Mouse (Mus musculus) spleen, adult 18-20 months (tissue): ENCODE results near the gene Flrt1.

ENCODE experiments used
- DNase-seq, 2 experiments: peaks; one replicate each; pipeline ENCODE4 v3.0.0; 2022; ENCODE audit warnings: mixed read lengths in 2 of 2

The Flrt1 gene

DNA sequence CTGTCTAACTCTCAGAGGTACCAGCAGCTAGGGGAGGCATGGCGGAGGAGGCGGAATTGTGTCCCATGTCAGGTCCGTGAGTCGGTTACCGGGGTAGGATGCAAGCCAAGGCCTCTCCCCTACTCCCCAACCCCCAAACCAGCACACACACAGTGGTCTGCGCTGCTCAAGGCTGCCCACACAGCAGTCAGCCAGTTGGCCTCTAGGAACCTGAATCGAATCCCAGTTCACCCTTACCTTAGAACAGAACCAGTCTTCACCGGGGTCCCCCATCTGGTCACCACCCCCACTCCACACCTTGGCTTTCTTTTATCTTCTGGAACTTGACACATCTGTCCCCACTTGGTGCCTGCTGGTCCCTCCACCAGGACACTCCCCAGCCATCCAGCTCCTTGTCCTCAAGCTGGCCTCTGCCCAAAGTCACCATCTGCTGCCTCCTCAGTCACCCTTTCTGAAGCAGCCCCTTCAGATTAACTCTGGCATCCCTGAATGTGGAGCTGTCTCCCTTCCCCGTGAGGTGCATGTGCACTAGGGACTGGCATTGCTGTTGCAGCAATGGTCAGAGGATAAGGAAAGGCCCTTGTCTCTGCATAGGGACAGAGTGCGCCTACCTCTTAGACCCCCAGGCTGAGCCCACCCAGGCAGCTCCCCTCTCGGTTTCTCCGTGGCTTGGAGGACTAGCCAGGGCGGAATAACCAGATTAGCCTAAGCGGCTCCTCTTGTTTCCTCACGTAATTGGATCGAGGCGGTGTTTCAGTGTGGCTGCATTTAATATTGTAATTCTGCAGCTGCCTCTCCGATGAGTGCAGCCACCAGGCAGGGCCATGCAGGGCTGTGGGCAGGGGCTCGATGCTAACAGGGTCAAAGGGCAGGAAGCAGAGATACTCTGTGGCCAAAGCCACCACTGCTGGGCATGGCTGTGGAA lies 23.3 kb upstream of the Flrt1 start:
- no peak for DNase-seq

GRCm38 (mm10) chr19:7126933-7127332 lies 21.4 kb upstream of the Flrt1 start:
- no peak for DNase-seq

DNA sequence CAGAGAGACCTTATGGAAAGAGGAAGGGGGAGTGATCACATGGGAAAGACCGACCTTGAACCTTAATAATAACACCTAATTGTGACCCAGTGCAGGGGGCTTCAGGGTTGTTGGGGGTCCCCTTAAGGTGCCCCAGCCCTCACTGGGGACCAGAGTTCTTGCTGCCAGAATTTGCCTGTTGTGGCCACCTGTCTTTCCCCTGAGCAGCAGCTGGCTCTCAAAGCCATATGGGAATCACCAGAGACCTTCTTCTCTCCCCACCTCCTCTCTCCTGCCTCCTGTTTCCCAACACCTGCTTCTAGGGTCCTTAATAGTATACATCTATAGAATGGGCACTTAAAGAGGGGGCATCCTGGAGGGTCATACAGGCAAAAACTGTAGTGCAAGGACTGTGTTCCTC lies 20.7 kb upstream of the Flrt1 start:
- no peak for DNase-seq

GRCm38 (mm10) chr19:7125526-7126156 lies 20.1 kb upstream of the Flrt1 start:
- DNase-seq: no peak

- no peak for DNase-seq
Measured at GRCm38 (mm10) chr19:7122698-7123306, 17.3 kb upstream of the Flrt1 start.

DNA sequence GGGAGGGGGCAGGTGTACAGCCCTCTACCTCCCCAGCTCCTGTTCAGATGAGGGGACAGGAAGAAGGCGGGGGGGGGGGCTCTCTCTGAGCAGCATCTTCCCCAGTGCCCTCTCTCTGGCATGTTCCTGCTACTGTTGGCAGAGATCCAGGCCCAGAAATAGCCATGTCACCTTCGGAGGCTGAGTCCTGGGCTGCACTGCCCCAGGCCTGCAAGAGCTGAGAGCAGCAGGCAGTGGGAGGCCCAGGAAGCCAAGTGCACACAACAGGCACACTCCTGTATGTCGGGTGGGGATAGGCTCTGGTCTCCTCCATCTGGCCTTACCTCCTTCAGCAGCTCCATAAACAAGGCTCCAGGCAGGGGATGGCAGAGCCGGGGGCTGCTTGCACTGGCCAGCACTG lies 16.7 kb upstream of the Flrt1 start:
- DNase-seq: no peak

- DNase-seq: no peak
Measured at GRCm38 (mm10) chr19:7121252-7121651, 15.7 kb upstream of the Flrt1 start.

- peak in 1 of 2 experiments; percentile 21 for DNase-seq
Measured at GRCm38 (mm10) chr19:7117653-7118307, 12.3 kb upstream of the Flrt1 start.

- no peak for DNase-seq
Measured at GRCm38 (mm10) chr19:7117141-7117540, 11.6 kb upstream of the Flrt1 start.

DNA sequence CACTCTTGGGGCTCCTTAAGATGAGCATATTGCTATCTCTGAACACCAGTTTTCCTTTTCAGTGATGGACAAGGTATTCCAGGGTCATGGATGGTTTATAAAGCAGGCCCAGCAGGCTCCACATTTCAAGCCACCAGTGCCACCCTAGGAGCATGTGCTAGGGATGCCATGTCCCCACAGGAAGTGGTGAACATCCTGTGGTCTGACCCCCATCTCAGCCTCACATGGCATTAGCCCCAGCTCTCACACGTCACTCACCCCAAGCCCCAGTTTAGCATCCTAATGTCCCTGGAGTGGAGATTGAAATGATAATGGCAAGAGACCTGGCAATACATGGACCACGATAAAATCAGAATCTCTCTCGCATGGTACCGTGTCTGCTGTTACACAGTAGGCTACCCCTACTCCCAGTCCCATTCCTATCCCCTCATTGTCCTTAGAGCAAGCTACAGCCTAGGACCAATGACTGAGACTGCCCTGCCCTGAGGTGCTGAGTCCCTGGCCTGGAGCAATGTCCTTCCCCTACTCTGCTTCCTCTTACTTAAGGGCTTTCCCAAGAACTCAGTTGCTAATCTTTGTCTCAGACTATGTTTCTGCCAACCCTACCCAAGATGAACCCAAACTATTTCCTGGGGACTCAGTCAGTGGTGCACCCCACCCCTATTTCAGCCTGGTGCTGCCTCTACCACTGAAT lies 10.7 kb upstream of the Flrt1 start:
- no peak for DNase-seq

- DNase-seq: no peak
Measured at GRCm38 (mm10) chr19:7113574-7113973, 8.0 kb upstream of the Flrt1 start.

- DNase-seq: no peak
Measured at GRCm38 (mm10) chr19:7112628-7113027, 7.1 kb upstream of the Flrt1 start.

- DNase-seq: no peak
Measured at GRCm38 (mm10) chr19:7111710-7112109, 6.2 kb upstream of the Flrt1 start.

- DNase-seq: no peak
Measured at GRCm38 (mm10) chr19:7111309-7111708, 5.8 kb upstream of the Flrt1 start.

- DNase-seq: no peak
Measured at GRCm38 (mm10) chr19:7110875-7111274, 5.3 kb upstream of the Flrt1 start.

GRCm38 (mm10) chr19:7110097-7110496 lies 4.6 kb upstream of the Flrt1 start:
- no peak for DNase-seq

DNA sequence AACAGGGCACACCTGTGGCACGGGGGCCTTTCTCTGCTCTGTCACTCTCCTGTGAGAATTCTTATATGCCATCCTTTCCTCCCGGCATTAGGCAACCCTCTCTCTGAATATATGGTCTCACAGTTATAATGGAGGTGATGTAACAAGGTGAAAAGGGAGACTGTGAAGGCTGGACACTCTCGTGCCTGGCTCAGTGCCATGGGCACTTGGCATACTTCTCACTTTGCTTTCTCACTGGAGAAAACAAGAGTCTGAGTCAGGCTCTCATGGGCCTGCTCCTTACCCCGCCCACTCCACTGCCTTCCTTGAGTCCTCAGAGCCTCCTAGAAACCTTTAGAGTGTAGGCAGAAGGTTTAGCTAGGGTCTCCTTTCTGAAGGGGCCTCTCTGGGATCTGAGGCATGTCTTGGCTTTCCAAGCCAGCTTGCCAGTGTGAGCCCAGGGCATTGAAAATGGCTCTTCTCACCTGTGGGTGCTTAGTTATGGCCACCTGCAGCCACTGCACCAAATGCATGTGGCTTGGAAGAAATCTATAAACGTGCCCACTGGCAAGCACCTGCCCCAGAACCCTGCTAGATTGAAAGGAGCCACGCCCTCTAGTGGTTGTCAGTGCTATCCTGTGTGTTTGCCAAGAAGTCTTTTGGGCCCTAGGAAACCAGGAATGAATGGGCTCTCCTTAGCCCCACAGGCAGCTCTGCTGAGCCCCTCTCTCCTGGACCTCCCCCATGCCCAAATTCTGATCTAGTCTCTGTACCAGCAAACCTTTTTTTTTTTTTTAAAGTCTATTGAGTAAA lies 2.8 kb upstream of the Flrt1 start:
- DNase-seq: no peak

- no peak for DNase-seq
Measured at GRCm38 (mm10) chr19:7107174-7107573, 1.6 kb upstream of the Flrt1 start.

- DNase-seq: no peak
Measured at GRCm38 (mm10) chr19:7106566-7106965, 1.0 kb upstream of the Flrt1 start.

DNA sequence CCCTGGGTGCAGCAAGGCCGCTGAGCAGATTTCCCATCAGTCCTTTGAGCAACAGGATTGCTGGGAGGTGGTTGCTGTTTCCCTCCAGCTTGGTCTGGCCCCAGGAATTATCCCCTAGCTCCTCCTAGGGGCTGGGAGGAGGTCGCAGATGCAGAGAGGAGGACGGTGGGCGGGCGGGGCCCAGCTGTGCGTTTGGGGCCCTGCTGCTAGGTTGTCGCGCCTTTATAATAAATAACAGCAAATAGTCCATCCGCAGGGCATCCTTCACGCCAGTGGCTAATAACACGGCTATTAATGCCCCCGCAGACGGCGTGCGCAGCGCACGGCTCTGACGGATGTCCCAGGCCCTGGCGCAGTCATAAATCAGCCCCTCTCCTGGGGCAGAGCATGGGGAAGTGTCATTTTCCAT lies 1.5 kb downstream of the Flrt1 start:
- no peak for DNase-seq

DNA sequence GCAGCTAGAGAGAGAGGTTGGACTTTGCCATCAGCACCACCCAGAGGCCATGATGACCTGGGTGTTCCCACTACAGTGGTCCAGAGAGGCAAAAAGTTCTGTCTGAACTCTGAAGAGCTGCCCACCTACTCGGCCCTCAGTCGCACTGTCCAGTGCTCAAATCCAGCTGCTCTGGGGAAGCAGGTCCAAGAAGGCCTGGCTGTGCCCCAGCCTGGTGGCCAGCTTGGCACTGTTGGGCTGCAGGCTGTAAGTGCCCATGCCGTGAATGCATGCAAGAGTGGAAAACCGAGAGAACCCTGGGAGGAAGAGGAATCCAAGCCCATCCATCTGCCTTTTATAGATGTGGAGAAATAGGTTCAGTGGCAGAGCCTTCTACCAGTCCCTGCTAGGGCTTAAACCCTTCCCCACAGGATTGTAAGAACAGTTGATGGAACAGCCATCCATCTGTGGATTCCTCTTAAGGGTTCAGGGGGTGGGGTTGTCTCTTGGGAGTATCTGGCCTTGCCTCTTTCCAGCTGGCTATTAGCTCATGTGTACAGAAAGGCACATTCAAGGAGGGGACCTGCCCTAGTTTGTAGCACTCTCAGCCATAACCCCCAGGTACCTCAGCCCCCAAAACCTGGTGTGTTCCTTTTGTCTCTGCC lies 2.1 kb downstream of the Flrt1 start:
- no peak for DNase-seq
